18 mouse cellular contexts compared by ENCODE assay signal in genomic region chr5:129338511-129338910, GRCm38 (mm10).
A peak's percentile ranks its signal among the peaks of the same experiment; 100 is the strongest.
DNase-seq lines count a peak whose midpoint lies in the region; ATAC-seq lines count a peak whose summit lies in the region.
"Had no signal": no experiment of that assay in that cellular context is flagged by ENCODE, and none has a peak within 500 bp of the region (broad histone marks: within the 10 kb centered on the region; RNA-seq: fewer than 3 reads in every experiment).

No protein-coding gene starts in this region.

- no peak overlapping the region for H3K4me2 ChIP-seq in forebrain, embryonic 15.5 days (replicated peaks)
- no peak overlapping the region for H3K4me2 ChIP-seq in forebrain, embryonic 11.5 days (ENCODE audit: low read depth, low read length, severe bottlenecking)
- H3K4me2 ChIP-seq in intestine, embryonic 15.5 days (replicated peaks) = no peak overlapping the region
- H3K4me2 ChIP-seq: embryonic facial prominence, embryonic 12.5 days; heart, embryonic 13.5 days; liver, embryonic 12.5 days; neural tube, embryonic 13.5 days had no signal

- H3K9me3 ChIP-seq in forebrain, embryonic 15.5 days = no peaks in the 10 kb centered on the region
- H3K9me3 ChIP-seq in forebrain, embryonic 11.5 days (ENCODE audit: control insufficient read depth, low read length) = no peaks in the 10 kb centered on the region
- no peaks in the 10 kb centered on the region for H3K9me3 ChIP-seq in intestine, embryonic 15.5 days
- H3K9me3 ChIP-seq: embryonic facial prominence, embryonic 12.5 days; heart, embryonic 13.5 days; liver, embryonic 12.5 days; neural tube, embryonic 13.5 days had no signal

- DNase-seq in forebrain, embryonic 11.5 days (ENCODE audit: low spot score) = no peak
- peak; percentile 55 for DNase-seq in right cerebral cortex, adult 18-20 months
- no peak for DNase-seq in right cerebral cortex, postnatal 4 days
- peak; percentile 40 to 82 for DNase-seq in left cerebral cortex, postnatal 25 days (ENCODE audit: low spot score in 2 of 2)
- DNase-seq in Muller cell, postnatal 12 days (ENCODE audit: inconsistent ontology term) = no peak
- no peak for DNase-seq in kidney, adult 9 months
- DNase-seq: cerebellum, adult 11-12 months; kidney, adult 2 months; kidney, postnatal 4 days; thymus, postnatal 4 days had no signal

- peaks cover 9% of the 10 kb centered on the region for H3K4me1 ChIP-seq in forebrain, embryonic 15.5 days
- H3K4me1 ChIP-seq in forebrain, embryonic 11.5 days (replicated peaks; ENCODE audit: control insufficient read depth, insufficient read depth, low read length) = no peaks in the 10 kb centered on the region
- H3K4me1 ChIP-seq in intestine, embryonic 15.5 days (replicated peaks) = no peaks in the 10 kb centered on the region
- H3K4me1 ChIP-seq: embryonic facial prominence, embryonic 12.5 days; heart, embryonic 13.5 days; liver, embryonic 12.5 days had no signal

- H3K27me3 ChIP-seq in forebrain, embryonic 15.5 days = no peaks in the 10 kb centered on the region
- no peaks in the 10 kb centered on the region for H3K27me3 ChIP-seq in forebrain, embryonic 11.5 days (ENCODE audit: control insufficient read depth, insufficient read depth, low read length)
- no peaks in the 10 kb centered on the region for H3K27me3 ChIP-seq in intestine, embryonic 15.5 days (replicated peaks)
- H3K27me3 ChIP-seq: embryonic facial prominence, embryonic 12.5 days; liver, embryonic 12.5 days; neural tube, embryonic 13.5 days had no signal

- intact Hi-C loops in left cerebral cortex, postnatal 25 days (cut with DNase I) = loop anchor here (5.0 kb wide), 1 partner anchor 254 kb away; no protein-coding TSS in a partner anchor

- no peak overlapping the region for H3K4me3 ChIP-seq in forebrain, embryonic 15.5 days
- H3K4me3 ChIP-seq in forebrain, embryonic 11.5 days (ENCODE audit: low read depth, low read length) = no peak overlapping the region
- no peak overlapping the region for H3K4me3 ChIP-seq in intestine, embryonic 15.5 days (replicated peaks)
- H3K4me3 ChIP-seq: embryonic facial prominence, embryonic 12.5 days; heart, embryonic 13.5 days; liver, embryonic 12.5 days; neural tube, embryonic 13.5 days had no signal

- H3K9ac ChIP-seq in forebrain, embryonic 15.5 days (replicated peaks) = no peak overlapping the region
- no peak overlapping the region for H3K9ac ChIP-seq in forebrain, embryonic 11.5 days (ENCODE audit: low read length)
- H3K9ac ChIP-seq in intestine, embryonic 15.5 days = no peak overlapping the region
- H3K9ac ChIP-seq: embryonic facial prominence, embryonic 12.5 days; heart, embryonic 13.5 days; liver, embryonic 12.5 days; neural tube, embryonic 13.5 days had no signal

- ATAC-seq in forebrain, embryonic 15.5 days (replicated peaks) = 0 out of 2 replicates have a peak, but pooled peaks have one; percentile 16
- no peak for ATAC-seq in forebrain, embryonic 11.5 days (replicated peaks; ENCODE audit: low FRiP score)
- ATAC-seq in intestine, embryonic 15.5 days = no peak
- ATAC-seq: liver, embryonic 12.5 days; Patski had no signal

- no peaks in the 10 kb centered on the region for H3K36me3 ChIP-seq in forebrain, embryonic 15.5 days
- no peaks in the 10 kb centered on the region for H3K36me3 ChIP-seq in forebrain, embryonic 11.5 days (ENCODE audit: control insufficient read depth, insufficient read depth, low read length)
- H3K36me3 ChIP-seq in intestine, embryonic 15.5 days = no peaks in the 10 kb centered on the region
- H3K36me3 ChIP-seq: embryonic facial prominence, embryonic 12.5 days; heart, embryonic 13.5 days; liver, embryonic 12.5 days; neural tube, embryonic 13.5 days had no signal

- WGBS in forebrain, embryonic 15.5 days = 66% methylated on average over 7 of the region's 7 CpGs
- 69% methylated on average over 7 of the region's 7 CpGs for WGBS in forebrain, embryonic 11.5 days
- WGBS in intestine, embryonic 15.5 days = 56% methylated on average over 7 of the region's 7 CpGs

- H3K27ac ChIP-seq in forebrain, embryonic 15.5 days (replicated peaks) = peak overlapping the region; percentile 32; the same call in 1 of the 2 replicates
- H3K27ac ChIP-seq in forebrain, embryonic 11.5 days (ENCODE audit: low read depth, low read length) = no peak overlapping the region
- no peak overlapping the region for H3K27ac ChIP-seq in intestine, embryonic 15.5 days
- H3K27ac ChIP-seq: embryonic facial prominence, embryonic 12.5 days; heart, embryonic 13.5 days; liver, embryonic 12.5 days; neural tube, embryonic 13.5 days; stomach, postnatal 0 days had no signal

Comparison
In these comparisons a context has a peak if more than half of its experiments do, and no peak if none do; other contexts are left out.
1. DNase-seq: peak in right cerebral cortex, adult 18-20 months (single experiment) and left cerebral cortex, postnatal 25 days (2 of 2); none in forebrain, embryonic 11.5 days (single experiment), right cerebral cortex, postnatal 4 days (single experiment), Muller cell, postnatal 12 days (single experiment) and kidney, adult 9 months (single experiment).